Mouse (Mus musculus) brain, embryonic 18.5 days (tissue): ENCODE data around the gene Mettl17.
"Not testable (repeated sequence)": the region's sequence is repeated elsewhere in the genome, so short reads cannot be mapped to it uniquely, and the experiment has no call there.

Experiments
- DNase-seq: peaks from one replicate; pipeline ENCODE4 v3.0.0-alpha.2; 2012; ENCODE audit warnings: low read depth, low spot score

Gene Mettl17

DNA sequence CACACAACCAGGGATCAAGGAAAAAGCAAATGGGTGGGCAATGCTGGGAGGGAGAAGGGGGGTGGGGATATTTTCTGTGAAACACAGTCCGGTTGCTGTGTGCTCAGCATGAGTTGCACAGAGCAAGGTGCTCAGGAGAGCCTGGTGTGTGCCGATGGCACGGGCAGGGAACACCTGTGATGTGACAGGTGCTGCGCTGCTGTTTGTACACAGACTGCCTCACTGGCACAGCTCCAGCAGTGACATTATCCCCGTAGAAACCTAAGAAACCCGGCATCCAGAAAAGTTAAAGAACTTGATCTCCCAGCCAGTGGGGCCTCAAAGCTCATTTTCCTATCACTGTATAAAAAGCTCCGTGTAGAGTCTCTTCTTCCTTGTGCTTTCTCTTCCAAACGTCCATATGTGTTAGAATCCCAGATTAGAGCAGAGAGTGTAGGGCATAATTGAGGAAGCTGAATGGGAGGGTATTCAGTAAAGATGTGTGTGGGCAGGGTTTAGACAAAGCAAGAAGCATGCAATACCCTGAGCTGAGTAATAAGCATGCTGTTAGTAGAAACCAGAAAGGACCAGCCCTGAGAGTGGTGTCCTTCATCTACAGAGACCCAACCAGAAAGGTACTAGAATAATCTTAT, 12.0 kb downstream of the Mettl17 start:
- DNase-seq, result no peak

DNA sequence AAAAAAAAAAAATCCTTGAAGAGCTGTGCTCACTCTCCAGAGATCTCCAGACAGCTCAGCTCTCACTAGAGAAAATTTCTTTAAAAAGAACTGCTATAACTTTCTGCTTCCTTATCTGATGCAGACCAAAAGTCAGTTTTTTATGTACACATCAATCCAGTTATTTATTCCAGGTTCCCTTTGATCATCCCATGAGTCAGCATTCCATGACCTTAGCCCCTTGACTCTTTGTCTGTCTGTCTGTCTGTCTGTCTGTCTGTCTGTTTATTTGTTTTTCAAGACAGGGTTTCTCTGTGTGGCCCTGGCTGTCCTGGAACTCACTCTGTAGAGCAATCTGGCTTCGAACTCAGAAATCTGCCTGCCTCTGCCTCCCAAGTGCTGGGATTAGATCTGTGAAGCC, 14.7 kb downstream of the Mettl17 start:
- no peak for DNase-seq

DNA sequence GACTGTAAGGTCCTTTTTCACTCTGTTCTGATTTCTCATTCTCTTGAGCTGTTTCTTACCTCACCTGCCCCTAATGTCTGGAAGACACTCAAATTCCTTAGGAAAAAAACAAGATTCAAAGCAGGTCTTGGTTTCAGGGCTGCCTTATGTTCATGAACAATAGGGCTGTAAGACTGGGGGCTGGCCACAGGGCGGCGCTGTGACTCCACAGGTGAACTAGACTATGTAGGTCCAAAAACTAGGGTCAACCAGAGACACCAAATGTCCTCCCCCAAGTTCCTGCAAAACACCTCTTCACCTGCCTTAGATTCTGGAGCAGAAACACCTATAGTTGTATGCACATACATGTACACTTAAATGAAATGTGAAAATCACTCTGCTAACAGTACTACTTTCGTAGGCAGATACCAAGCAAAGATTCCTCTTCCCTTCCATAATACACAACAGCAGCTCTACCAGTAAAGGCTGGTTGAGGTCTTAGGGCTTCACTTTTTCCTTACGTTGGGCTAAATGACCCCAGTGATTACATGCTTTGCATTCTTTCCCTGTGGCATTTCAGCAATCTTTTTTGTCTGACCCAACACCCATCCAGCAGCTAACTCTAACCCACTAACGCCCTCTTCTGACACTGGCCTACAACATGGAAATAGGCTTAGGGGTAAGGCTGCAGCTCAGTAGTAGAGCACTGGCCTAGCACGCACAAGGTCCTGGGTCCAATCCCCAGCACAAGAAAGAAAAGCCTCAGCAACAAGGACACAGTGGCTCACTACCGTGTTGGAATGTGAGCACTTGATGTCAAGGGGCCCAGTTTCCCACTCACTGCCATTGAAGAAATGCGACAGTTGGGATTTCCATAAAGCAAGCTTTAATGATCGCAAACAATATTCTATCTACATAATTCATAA, 18.4 kb downstream of the Mettl17 start:
- DNase-seq, result no peak

DNA sequence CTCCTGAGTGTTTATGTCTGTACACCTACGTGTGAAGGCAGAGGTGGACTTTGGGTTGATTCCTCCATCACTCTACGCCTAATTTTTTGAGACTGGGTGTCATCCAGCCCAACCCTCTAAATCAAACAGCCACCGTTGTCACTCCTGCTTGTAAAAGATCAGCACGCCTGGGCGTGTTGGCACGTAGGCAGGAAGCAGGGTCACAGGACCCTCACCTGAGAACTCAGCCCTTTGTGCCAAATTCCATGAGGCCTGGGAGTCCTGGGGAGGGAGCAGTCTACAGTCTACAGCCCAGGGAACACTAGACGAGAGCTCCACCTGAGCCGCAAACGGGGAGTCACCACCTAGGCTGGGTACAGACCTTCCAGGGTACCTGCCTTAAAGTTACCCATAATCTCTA, 19.1 kb downstream of the Mettl17 start:
- DNase-seq, result no peak

DNA sequence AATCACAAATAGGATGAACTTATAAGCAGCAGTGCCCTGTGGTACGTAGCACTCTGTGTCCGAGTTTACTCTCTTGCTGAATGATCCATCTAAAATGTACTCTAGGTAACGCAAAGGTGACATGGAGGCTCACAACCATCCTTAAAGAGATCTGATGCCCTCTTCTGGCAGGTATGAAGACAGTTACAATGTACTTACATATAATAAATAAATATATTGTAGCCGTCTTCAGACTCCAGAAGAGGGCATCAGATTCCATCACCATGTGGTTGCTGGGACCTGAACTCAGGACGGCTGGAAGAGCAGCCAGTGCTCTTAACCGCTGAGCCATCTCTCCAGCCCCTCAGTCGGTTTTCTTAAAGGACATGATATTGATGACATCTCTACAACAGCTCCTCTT, 20.1 kb downstream of the Mettl17 start:
- DNase-seq, result no peak

DNA sequence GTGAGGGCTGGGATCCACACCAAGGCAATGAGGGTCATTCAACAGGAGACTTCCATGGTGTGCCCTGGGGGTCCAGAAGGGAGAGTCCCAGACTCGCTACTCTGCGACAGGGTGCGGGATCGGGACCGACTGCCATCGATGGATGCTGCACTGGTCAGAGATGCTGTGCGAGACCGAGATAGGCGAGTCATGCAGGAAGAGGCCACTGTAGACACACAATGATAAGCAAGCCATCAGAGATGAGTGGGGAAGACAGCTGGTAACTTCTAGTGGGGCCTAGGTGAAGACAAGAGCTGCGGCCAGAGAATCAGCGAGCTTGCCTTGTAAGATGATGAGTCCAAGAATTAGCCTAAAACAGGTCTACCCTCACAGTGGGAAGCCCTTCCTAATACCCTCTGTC, 21.5 kb downstream of the Mettl17 start:
- no peak for DNase-seq

DNA sequence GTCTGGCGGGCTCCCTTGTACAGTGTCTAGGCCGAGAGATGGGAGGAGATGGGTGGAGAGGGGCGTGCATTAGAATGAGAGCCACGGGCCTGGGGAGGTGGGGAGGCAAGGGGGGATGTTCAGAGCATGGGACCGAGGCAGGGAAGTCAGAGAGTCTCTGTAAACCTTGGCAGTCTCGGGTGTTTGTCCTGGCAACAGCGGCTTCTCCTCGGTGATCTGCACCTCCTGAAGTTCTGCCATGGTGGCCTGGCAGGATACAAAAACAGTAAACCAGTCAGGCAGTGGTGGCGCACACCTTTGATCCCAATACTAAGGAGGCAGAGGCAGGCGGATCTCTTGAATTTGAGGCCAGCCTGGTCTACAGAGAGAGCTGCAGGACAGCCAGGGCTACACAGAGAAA, 26.7 kb downstream of the Mettl17 start:
- no peak for DNase-seq

DNA sequence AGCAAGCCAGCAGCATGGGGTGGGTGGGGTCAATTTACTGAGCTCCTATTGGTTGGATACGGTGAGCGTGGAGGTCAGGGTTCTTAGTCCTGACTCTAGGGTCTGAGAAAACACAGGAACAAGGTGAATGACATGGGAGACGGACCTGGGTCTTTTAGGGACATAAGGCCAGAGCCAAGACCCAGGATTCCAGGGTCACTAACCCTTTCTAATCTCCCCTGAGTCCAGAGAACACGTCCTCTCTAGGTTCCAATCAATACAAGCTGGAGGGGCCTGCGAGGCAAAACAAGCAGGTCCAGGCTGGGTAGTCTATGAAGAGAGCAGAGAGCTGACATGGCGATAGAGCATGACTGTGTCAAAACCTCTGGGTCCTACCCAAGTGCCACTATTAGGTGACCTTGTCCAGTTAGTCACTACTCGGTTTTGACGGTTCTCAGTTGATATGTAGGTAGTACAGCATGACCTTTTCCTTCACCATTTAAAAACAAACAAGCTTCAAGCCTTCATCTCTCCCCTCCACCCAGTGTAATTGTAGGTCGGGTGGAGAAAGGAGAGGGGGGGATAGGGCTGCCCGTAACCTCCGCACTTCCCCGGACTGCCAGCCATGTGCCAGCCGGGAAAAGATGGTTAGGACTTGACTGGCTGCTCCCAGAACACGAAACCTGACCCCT, 27.9 kb downstream of the Mettl17 start:
- no peak for DNase-seq

DNA sequence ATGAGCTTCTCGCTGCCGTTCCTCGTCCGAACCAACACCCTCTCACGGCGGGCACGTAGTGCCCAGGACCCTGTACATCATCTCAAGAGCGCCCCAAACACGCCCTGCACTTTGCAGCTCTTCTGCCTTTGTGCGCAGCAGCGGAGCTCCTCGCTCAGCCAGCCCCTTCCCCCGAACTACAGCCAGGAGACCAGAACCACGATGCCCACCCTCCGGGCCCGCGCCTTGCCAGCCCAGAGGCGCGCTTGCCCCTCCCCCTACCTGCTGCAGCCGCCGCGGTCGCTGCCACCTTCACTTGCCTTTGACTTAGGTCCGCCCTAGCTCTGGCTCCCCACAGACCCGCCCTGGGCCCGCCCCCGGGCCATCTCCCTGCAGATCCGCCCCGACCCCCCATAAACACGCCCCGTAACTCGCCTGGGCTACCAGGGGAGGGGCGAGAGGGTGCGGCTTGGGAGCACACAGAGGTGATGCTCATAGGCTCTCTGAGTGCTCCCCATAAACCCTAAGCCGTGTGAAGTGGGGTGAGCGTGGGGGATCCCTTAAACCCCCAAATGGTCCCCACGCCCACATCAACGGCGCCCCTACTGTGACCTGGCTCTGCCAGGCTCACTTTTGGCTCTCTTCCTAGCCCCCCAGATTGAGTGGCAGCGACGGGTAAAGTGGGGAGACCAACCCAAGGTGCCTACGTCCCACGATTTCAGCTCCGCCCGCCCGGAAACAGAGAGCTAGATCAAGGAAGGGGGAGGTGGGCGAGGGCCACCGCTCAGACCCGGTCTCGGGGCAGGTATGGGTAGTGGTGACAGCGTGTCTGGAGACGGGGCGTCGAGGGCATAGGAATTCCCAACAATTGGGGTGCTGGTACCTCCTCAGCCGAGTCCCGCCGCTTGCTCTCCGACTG, 28.7 kb downstream of the Mettl17 start:
- no peak for DNase-seq

DNA sequence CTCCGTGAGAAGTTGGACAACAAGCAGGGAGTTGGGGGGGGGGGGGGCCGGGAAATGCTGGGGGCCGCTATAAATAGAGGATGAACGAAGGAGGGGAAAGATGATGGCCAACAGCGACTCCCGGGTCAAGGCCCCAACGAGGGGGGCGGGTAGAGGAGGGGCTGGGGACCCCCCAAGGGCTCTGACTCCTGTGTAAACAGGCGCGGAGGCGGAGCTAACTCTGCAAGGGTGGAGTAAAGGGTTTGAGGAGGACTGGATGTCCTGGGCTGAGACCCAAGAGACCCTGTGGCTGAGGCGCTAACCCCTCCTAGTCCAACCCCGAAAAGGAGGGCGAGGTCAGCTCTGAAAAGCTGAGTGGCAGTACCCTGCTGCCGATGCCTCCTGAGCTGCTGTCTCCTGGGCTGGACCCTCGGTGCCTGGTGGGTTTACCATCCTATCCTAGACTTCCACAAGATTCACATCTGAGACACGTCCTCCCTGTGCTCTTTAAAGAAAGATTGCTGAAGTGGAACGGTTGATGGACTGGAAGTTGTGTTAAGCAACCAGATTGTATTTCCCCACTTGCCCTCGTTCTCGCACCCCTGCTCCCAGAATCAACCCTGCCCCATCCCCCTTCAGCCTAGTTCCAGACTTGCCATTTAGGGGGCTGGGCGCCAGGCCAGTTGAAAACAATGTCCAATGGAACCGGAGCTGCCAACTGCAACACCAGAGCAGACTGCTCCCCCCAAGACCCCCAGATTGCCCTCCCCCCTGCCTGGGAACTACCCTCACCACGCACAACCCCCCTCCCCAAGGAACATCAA, 29.5 kb downstream of the Mettl17 start, which contains the start of gene Ndrg2:
TSS of gene Ndrg2 (minus strand) at position 199 of the 803 bp plus-strand sequence.
- peak; percentile 74 for DNase-seq

DNA sequence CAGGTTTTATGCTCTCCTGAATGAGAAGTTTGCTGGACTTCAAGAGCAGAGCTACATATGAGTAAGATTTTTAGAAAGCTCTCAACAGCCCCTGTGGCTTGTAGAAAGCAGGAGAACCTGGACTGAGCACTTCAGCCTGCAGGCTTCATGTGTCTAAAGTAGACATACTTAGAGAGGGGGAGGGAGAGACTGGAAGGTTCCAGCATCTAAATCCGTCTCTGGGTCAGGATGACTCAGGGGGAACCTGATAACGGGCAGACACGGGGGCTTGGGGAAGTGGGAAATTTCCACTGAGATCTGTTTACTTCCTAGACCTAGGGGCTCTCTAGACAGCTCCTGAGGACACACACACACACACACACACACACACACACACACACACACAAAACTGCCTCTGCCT, 30.4 kb downstream of the Mettl17 start:
- DNase-seq, result no peak

DNA sequence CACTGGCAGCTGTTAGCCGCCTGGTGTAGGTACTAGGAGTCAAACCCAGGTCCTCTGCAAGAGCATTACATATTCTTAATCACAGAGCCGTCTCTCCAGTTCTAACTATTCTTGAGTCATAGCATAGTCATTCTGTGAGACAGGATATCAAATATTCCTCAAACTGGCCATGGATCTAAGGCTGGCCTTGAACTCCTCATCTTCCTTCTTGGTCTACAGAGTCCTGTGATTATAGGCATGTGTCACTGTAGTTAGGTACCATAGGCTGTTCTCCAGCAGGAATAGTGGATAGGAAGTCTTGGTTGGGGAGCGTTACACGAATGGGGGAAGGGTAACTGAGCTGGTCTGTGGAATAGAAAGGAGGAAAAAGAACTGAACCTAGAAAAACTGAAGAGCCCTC, 31.9 kb downstream of the Mettl17 start:
- DNase-seq, result no peak

DNA sequence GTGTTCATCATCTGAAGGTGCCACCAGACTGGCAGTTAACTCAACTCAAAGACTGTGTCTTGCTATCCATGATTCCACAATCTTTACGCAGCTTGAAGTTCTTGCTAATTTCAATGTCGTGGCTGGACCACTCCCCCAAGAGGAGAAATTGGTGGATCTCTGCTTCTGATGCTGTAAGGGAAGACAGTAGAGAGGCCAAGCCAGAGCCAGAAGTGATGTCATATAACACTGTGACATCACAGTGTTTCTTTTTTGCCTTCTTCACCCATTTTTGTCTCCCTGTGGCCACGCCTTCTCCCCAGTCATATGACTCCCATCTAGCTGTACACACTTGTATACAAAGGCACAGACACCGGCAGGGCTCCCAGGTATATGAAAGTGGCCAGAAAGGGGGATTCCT, 33.5 kb downstream of the Mettl17 start, which contains the start of gene Tppp2:
TSS of gene Tppp2 (plus strand) at position 301 of the 400 bp plus-strand sequence.
- no peak for DNase-seq

DNA sequence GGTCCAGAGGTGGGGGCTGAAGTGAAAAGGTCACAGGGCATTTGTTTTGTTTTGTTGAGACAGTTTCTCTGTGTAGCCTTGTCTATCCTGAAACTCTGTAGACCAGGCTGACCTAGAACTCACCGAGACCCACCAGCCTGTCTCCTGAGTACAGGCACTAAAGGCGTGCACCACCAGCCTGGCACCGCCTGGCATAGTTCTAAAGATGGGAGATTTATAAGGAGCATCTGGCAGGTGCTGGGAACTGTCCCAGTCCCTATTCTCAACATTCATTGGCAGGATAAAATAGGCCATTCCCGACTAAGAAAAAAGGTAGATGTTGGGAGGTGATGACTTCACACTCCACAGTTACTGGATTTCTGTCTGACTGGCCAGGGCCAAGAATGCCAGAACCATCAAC, 34.3 kb downstream of the Mettl17 start:
- DNase-seq, result no peak

DNA sequence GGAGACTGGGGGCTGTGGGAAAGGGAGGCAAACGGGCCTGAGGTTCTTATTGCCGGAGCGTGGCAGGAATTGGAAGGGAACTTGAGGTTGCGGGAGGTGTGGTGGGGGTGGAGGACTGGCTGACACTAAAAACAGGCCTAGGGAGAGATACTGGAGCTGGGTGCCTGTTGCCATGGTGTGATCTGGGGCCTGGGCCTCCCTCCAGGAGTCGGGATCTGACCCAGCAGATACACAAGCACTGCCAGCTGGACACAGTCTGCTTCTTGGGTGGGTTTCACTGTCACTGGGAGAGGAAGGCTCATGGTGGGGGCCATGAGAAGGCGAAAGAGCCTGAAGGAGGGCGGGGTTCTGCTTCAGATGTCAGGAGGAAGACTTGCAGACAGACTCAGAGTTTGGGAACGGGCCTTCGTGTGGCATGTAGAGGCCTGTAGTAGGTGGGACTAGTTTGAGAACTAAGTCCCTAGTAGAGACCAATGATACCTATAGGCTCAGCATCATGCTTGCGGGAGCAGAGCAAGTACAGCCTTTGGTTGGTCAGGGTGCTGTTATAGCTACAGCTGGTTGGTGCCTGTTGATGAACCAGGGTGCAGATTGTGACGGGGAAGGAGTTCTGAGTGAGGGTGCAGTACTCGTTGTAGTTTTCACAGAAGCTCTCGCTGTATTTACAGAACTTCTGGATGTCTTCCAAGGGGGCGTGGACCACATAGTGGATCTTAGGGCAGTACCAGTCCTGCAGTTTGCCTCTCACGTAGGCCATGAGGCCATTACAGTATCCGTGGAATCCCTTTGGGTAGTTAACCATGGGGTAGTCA, 37.3 kb downstream of the Mettl17 start:
- DNase-seq, result no peak

DNA sequence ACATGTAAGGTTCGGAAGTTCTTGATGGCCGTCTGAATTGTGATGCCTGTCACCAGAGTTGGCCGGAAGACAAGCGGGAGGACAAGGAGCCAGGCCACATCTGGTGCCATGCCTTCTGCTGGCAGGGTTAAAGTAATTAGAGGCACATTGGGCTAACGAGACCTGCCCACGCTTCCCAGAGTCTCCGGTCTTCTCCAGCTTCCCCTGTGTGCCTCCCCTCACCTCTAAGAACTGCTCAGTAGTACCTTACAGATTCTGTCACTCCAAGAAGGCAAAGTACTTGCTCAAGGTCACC, 37.9 kb downstream of the Mettl17 start, which contains the start of gene Rnase13:
TSS of gene Rnase13 (minus strand) at position 203 of the 295 bp plus-strand sequence.
- DNase-seq, result no peak

DNA sequence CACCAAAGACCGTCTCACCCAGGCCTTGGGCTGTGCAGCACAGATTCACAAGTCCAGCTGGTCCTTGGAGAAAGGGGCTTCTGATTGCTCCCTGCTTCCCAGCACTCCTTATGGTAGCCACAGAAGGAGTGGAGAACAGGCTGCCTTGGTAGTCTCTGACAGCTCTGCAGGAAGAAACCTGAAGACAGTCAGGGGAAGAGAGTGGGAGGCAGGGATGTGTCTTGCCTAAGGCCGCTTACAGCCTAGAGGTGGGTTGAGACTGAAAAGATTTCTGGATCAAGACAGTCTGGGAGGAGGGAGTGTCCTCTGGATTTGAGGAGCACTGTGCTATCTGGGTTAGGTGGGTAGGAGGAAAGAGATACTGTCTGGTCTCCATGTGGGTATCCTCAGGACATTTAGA, 38.3 kb downstream of the Mettl17 start:
- no peak for DNase-seq

DNA sequence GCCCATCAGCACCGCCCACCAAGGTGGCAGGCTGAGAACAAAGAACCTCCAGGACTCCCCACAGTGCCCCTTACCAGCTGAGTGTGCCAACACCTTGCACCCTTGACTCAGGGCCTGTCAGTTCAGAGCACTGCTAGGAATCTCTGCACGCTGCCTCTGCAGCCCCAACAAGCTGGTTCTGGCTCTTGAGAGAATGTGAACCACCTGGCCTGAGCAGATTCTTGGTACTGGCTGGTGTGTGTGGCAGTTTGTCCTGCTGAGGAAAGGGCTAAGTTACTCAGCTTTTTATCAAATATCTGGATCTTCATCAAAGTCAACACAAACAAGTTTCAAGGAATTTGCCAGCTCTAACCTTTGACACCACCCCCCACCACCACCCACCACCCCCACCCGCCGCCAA, 38.9 kb downstream of the Mettl17 start:
- no peak for DNase-seq

DNA sequence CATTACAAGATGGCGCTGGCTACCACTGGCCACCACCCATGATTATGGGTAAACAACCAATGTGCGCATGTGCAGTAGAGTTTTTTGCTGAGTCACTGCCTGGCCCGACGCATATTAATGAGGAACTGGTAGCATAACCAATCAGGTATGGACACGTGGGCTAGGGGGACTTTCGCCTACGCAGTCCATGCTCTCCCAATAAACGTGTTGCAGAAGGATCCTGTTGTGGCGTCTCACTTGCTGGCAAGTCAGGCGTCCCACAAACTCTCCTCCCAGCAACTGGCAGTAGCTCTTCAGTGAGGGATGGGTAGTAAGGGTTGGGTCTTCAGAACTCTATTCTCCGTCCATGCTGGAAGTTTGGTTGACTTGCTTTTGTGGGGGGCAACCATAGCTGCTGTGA, 42.3 kb downstream of the Mettl17 start:
- not testable (repeated sequence) for DNase-seq
